Mouse (Mus musculus): ENCODE data around the gene Dcps.

DNA sequence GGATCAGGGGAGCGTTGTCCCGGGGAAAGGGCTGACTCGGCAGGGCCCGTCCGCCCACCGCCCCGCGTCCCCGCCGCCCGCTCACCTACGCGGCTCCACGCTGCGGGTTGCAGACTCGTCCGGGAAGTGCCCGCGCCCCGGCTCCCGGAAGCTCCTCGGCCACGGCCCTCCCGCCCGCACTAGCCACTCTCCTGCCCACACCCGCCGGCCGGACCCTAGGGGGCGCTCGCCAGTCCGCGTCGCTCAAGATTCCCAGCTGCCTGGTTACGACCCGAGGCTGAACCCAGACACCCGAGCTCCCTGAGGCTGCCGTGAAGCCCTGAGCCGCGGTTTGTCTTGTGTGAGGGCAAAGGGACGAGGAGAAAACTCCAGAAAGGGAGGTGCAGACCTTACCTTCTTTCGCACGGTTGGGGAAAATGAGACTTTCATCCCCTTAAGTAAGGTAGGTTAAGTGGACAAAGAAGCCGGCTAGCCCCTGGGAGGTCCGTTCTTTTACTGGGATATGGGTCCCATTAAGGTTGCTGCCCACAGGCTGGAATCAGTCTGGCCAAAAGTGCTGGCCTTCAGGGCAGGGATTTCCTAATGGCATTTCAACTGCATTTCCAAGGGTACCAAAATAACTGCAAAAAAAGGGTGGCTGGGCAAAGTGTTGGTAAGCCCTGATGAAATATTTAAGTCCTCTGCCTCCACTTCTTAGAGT is 24.1 kb upstream of the Dcps start, which contains the start of the genes Srpr and Tirap:
- TF ChIP-seq CTCF (IDR thresholded peaks at IDR 0.05; ENCODE audit: low read depth), result peak; percentile 97
- no peak for TF ChIP-seq EP300 (IDR thresholded peaks at IDR 0.05; ENCODE audit: low read depth)
